Mouse (Mus musculus): ENCODE results near the gene Lmbr1l.
"Not testable (repeated sequence)": the region's sequence is repeated elsewhere in the genome, so short reads cannot be mapped to it uniquely, and the experiment has no call there.

The Lmbr1l gene

DNA sequence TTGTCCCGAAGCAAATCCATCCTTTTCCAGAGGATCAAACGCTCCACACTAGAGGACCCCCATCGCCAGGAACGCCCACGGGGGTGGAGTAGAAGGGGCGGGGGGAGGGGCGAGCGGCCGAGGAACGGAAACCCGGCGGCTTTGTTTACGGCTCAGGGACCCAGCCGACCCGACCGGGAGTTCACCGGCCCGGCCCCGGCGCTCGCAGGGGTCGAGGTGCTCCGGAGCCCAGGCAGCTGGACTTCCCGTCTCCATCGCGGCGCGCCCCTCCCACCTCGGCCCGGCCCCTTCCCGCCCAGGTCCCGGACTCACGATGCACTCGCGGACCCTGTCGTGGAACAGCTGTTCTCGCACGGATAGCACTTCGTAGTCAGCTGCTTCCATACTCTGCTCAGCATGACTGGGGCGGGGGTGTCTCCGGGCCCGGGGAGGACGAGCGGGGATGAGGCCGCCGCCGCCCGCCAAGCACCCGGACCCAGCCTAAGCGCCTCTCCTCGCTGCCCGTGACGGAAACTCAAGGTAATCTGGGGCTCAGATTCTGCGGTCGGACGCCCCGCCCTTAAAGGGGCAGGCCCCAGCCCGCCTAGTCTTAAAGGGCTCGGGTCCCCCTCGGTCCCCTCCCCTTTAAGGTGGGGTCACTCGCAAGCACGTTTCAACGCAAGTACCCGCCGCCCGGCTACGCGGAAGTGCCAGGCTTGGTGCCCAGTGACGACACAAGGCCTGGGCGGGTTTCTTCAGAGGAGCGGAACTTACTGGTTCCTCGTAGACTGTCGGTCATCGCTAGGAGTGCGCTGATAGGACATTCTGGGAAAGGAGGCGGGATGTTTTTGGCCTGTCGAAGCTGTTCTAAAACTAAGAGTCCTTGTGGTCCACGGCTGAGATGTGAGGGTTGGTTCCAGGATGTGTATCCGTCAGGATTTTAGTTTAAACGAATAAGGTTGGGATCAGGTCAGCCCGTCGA is at the start of gene Lmbr1l:
Lmbr1l (minus strand) TSS at position 694 of the 961 bp plus-strand sequence.
- peak; percentile 96 to 98 for DNase-seq (ENCODE audit: low spot score in 2 of 2)

DNA sequence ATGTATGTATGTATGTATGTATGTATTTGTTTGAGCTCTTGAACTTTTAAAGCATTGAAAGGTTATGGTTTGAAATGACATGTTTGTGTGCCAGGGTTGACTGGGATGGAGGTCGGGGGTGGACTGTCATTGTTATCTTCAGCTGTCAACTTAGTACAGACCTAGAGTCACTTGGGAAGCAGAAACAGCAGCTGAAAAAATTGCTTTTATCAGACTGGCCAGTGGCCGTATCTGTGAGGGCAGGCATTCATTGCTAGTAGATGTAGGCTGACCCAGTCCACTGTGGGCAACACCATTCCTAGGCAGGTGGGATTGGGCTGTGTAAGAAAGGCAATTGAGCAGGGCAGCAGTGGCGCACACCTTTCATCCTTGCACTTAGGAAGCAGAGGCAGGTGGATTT is 41.5 kb upstream of the Lmbr1l start:
- DNase-seq (ENCODE audit: low spot score in 2 of 2) = no peak

DNA sequence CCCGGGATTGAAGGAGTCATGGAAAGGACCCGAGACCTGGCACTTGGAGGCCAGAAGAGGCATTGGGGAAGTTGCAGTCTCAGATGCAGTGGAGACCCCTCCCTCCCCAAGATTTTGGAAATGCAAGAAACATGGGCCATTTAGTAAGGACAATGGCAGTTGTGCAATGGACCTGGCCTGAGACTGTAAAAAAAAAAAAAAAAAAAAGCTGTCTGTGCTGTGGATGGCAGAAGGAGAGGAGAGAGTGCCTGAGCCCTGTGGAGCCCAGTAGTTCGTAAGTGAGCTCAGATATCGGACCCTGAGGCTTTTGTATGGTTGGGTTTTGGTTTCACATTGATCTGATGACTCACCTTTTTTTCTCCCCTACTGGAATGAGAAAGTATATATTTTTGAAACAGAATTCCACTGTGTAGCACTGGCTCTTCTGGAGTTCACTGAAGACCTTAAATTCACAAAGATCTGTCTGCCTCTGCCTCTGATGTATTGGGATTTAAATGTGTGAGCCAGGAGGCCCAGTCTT is 40.9 kb upstream of the Lmbr1l start:
- DNase-seq (ENCODE audit: low spot score in 2 of 2) = no peak

DNA sequence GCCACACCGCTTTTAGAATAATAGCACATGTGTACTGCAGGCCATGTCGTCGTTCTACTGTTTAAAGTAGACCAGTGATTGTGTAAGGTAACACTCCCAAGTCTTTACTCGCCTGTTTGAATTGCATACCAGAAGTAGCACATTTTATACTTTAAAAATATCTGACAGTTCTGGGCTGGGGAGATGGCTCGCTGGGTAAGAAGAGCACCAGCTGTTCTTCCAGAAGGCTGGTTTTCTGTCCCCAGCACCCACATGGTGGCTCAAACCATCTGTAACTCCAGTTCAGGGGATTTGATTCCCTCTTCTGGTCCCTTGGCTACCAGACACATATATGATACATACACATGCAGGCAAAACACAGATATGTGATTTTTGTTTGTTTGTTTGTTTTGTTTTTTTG is 39.4 kb upstream of the Lmbr1l start:
- no peak for DNase-seq (ENCODE audit: low spot score in 2 of 2)

DNA sequence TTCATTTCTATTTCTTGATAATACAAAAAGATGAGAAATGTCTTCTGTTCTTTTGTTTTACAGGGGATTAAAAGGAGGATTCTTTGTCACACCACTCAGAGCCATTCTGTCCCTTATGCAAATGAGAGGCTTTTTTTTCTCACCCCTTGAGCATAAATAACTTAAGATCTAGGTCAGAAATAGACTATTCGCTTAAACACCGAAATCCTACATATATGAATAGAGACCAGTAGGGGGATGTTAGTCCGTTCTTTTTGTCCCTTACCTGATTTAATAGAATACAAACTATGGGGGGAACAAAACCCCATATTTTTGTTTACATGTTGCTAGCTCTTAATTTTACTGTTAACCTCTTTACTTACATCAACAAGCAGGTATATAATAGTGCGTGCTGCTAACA is 38.0 kb upstream of the Lmbr1l start:
- no peak for DNase-seq (ENCODE audit: low spot score in 2 of 2)

DNA sequence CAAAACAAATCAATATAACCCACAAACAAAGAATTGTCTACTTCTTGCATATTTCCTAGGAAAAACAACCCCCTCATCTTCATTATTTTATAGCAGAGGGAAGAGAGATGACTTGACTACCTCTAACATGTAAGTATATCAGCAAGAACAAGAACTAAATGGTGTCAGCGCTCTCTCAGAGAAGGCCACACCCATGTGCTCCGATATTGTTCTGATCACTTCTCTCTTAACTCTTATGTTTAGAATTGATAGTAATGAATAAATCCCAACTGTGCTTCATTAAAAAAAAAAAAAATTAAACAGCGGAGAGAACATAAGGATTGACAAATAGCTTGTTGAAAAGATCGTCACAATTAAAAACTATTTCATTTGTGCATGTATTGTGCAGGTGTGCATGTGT is 37.3 kb upstream of the Lmbr1l start:
- no peak for DNase-seq (ENCODE audit: low spot score in 2 of 2)

DNA sequence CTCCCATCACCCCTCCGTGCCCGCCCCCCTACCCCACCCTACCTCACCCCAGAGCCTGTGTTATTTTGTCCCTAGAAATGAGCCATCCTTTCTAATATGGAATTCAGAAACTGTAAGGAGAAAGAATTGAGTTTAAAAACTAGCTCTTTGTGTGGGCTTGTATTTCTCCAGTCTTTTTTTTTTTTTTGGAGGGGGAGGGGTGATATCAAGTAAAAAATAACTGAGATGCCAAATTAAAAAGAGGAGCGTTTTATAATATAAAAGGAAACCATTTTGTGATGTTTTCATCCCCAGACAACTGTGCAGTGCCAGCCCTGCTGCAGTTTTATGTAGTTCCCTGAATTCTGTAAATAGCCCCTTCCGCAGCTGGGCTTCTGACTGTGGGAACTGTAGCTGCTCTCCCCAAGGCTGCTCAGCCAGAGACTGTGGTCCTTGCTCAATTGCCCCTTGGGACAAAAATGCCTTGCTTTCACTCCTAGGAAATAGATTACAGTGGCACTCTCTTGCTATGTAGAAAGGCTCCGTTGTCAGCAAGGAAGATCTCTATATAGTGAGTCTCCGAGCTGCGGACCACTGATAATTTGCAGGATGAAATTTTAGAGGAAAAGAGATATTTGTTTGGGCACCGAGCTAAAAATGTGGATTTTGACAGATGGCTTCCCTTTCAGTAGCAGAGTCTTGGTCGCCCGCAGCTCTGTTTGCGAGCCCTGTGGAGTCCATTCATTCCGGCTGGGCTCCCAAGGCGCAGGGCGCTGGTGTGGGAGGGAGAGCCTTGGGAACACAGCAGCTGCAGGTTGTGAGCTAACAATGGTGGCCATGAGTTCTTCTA is 36.6 kb upstream of the Lmbr1l start:
- DNase-seq (ENCODE audit: low spot score in 2 of 2) = no peak

DNA sequence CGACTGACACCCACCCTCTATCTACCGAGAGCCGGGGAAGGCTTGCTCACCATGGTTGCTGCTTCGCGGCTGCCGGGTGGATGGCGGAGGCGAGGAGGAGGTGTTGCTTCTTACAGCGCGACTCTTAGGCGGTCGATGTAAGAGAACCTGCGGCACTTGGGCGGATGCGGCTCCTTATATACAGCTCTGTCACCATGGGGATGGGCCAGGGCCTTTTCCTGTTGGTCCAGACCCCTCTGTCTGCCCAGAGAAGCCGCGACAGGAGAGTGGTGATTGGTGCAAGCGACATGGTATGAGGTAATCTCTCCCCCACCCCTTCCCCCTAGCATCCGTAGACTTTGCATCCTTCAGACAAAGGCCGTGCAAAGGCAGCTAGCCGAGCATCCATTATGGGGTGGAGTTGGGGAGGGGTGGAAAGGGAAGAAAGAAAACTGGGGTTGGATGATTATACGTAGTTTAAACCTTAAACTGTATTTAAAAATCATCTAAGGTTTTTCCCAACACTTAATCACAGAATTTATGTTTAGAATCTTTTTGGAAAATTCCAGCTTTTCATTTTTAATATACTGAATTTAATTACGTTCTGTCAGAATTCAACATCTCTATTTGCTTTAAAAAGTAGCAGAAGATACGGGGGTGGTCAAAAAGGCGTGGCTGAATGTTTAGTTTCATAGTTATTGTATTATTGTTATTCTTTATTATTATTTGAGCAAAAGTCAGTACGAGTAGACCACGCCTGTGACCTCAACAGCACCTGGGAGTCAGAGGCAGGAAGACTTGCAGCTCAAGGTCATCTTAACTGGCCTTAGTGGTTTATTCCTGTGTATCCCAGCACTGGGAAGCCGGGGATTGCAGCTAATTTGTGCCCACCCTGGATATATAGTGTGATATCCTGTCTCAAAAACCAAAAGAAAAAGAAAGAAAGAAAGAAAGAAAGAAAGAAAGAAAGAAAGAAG is 35.6 kb upstream of the Lmbr1l start, which contains the start of the genes Gm49450 and Tuba1a:
Gm49450 (minus strand) TSS at position 151 of the 956 bp plus-strand sequence.
Tuba1a (minus strand) TSS at position 303 of the 956 bp plus-strand sequence.
- DNase-seq (ENCODE audit: low spot score in 2 of 2) = peak; percentile 91 to 96

DNA sequence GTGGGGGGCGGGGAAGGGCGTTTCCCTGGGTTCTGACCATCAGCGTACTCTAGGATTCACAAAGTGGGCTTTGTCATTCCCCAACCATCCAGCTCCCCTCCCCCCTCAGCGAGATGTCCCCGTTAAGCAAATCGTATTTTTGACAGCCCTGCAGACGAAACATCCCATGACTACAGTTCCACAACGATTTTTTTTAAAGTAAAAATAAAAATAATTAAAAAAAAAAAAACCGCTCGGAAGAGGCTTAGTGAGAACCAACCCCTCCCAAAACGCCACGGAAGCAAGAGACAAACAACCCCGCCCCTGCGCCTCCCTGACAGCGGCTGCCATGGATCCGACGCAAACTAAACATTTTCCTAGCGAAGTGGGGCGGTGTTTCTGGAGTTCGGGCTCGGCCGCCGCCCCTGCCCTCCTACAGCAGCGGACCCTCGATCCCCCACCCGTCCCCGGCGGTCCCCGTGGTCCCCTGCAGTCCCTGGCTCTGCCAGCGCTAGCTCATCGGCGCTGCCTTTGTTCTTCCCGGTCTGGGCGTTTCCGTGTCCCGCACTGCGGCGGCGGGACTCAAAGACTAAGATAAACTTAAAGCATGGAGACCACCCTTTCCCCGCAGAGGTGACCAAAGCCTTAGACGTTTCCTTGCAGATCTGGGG is 34.8 kb upstream of the Lmbr1l start:
- no peak for DNase-seq (ENCODE audit: low spot score in 2 of 2)

DNA sequence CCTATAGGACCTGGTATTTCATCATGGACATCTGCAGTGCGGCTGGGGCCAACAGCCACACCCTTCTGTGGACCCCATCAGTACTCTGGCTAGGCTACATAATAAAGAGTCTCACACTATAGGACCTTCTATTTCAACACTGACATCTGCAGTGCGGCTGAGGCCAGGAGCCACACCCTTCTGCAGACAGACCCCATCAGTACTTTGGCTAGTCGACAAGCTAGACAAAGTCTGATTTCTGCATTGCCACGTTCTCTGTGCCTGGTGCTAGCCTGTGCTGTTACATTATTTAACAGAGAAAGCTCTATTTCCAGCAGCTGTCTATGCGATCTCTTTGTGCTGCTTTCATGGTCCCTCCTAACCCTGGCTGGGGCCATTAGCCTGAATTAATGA is 34.0 kb upstream of the Lmbr1l start:
- no peak for DNase-seq (ENCODE audit: low spot score in 2 of 2)

DNA sequence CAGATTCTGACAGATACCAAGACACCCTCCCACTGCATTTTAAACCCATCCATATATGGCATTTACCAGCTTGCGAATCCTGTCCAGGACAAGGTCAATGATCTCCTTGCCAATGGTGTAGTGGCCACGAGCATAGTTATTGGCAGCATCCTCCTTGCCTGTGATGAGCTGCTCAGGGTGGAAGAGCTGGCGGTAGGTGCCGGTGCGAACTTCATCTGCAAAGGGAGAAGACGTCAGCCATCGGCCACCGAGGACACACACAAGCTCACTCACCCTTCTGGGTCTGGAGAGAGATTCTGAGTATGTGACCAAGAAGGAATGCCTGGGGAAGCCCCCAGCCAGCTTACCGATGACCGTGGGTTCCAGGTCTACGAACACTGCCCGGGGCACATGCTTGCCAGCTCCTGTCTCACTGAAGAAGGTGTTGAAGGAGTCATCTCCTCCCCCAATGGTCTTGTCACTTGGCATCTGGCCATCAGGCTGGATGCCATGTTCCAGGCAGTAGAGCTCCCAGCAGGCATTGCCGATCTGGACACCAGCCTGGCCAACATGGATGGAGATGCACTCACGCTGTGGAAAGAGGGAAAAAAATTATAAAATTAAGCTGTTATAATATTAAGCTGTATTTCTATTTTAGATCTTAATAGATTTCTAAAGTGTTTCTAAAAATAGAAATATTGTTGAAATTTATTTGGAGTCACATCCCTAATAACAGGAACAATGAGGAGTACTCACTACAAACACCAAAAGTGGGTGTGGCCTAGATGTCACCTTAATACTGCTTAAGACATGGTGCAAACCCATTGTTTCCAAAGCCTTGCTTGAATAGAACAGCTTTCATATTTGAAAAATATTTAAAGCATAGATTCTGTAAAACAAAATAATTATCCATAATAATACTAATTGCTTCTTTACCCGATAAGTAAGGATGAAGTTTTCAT is 33.4 kb upstream of the Lmbr1l start:
- DNase-seq (ENCODE audit: low spot score in 2 of 2) = not testable (repeated sequence)

DNA sequence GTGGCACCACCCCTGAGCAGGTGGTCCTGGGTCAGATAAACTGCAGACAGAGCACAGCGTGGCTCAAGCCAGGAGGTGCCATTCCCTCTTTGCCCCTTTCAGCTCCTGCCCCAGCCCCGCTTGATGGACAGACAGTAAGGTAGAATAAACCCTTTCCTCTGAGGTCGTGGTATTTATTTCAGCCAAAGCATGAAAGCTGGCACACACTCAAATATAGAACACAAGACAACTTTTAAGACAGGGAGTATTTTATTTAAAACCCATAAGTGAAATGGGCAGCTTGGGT is 31.5 kb upstream of the Lmbr1l start:
- DNase-seq (ENCODE audit: low spot score in 2 of 2) = no peak

DNA sequence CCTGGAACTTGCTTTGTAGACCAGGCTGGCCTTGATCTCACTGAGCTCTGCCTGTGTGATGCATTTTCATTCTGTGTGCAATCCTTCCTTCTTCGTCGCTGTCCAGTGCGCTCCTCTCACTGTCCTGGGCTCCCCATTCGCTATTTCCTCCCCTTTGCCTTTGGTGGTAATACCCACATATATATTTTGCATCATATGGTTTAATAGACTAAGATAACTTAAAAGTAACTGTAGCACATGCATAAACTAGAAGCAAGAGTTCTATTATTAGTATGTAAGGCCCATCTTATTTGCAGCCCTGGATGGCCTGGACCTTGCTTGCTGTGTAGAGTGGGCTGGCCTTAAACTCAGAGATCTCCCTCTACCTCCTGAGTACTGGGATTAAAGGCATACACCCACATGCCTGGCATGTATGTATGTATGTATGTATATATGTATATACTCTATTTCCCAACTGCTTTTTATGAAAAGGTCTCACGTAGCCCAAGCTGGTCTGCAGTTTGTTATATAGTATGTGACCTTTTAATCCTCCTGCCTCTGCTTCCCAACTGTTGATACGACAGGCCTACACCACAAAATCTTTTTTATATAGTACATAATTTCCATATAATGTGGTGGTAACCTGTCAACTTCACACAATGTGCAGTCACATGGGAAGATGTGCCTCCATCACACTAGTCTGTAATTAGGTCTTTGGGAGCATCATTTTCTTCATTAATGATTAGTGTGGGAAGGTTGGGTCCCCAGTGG is 31.0 kb upstream of the Lmbr1l start:
- no peak for DNase-seq (ENCODE audit: low spot score in 2 of 2)

DNA sequence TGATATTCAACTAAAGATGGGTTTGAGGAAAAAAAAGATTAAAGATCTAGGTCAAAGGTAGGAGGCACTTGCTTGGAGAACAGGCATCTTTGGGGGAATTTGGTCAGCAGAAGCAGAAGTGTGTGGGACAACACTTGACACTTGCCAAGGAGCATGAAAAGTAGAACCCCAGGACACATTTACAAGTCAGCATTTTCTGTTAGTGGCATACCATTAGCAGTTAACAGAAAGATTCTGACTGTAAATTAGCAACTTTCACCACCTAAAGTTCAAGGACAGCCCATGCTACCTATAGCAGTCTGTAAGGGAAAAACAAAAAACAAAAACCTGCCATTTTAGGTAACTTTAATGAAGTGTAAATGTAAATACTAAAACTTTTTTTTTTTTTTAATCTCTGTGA is 30.4 kb upstream of the Lmbr1l start:
- DNase-seq (ENCODE audit: low spot score in 2 of 2) = no peak

DNA sequence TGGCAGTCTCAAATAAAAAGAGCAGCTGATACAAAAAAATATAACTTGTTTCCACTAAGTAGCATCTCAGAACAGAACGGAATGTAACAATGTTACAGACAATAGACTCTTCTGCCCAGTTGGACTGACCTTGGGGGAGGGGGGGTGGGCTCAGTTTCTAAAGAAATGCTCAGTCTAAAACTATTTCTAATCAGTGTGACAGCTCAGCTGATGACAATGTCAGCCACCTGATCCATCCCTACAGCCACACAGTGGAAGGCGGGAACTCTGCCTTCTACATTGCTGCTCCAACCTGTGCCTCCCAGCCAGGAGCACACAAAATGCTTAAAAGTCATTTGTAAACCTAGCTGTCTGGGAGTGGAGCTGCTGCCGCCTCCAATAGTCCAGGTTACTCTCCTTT is 29.9 kb upstream of the Lmbr1l start:
- DNase-seq (ENCODE audit: low spot score in 2 of 2) = no peak

DNA sequence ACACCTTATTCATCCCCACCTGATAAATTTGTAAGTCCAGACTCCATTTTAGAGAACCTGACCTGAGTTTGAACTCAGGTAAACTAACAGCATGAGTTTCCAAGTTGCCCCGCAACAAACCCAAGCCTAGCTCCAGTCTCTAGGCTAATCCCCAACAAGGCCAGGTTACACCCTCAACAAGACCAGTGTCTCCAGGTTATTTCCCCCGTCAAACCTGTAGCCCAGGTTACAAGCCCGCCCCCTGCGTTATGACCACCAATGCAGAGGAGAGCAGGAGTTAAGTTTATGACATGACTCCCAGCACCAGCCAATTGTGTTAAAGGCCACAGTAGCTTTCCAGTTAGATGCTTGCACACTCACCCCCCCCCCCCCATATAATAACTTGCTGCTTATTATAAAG is 25.1 kb upstream of the Lmbr1l start:
- DNase-seq (ENCODE audit: low spot score in 2 of 2) = no peak

DNA sequence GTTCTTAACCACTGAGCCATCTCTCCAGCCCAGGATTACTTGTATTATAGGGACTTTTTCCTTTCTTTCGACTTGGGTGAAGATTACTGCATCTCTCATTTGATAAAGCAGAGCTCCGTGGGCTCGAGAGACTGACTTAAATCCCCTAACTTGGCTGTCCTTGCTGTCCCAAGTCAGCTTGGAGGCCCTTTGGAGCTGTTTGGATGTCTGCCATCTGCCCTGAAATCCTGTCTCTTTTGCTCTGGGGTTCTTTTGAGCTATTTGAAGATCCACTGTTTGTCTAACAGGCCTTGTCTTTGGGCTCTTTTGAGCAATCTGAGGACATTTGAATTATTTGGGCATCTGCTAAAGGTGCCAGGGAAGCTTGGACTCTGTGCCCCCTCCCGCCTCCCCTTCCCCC is 24.1 kb upstream of the Lmbr1l start:
- no peak for DNase-seq (ENCODE audit: low spot score in 2 of 2)

DNA sequence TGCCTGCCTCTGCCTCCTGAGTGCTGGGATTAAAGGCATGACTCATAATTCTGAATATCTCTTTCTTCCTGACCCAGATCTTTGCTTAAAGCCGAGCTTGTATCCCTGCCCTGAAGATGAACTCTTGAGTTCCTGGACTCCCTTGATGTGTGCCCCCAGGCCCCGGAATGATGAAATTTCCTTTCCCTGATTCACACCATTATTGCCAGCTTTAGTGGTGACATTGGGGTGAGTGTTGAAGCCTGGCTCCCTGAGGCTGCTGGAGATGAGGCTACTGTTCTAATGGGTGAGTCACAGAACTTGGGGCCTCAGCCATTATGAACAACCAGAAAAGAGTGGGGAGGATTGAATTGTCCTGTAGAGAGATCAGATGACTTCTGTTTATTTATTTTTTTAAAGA is 23.5 kb upstream of the Lmbr1l start:
- no peak for DNase-seq (ENCODE audit: low spot score in 2 of 2)

DNA sequence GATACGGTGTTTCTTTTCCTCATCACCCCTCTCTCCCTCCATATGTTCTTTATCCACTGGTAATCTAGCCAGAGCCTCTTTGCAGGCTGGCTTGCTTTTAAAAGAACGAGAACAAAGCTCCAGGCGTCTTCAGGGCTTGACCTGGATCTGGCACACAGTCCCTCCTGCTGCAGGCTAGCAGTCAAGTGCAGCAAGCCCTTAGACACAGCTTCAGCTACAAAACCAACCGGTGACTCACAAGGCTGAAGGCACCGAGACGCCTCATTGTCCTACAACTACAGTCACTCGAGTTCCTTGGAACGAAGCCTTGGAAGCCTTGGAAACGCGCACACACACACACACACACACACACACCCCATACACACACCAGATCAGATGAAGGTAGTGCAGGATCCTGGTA is 22.8 kb upstream of the Lmbr1l start:
- no peak for DNase-seq (ENCODE audit: low spot score in 2 of 2)
